Mouse (Mus musculus): ENCODE data around the gene 2310022A10Rik. TPM values are rescaled to one million over a fixed set of nuclear protein-coding genes. Genes with fewer than 3 reads are reported as not detected.

The 2310022A10Rik gene
- polyA plus RNA-seq, 1 experiment from 2014 or later = 22.5 TPM

GRCm38 (mm10) chr7:27520599-27520998 is 32.4 kb upstream of the 2310022A10Rik start:
- H3K4me3 ChIP-seq (ENCODE audit: low read depth, low read length) = no peak overlapping the region
- no peaks in the 10 kb centered on the region for H3K27me3 ChIP-seq (ENCODE audit: control insufficient read depth, insufficient read depth, low read length)
- WGBS (ENCODE audit: insufficient replicate concordance) = 68% methylated on average over 1 of the region's 1 CpGs
- ATAC-seq (replicated peaks; ENCODE audit: insufficient number of reproducible peaks, low FRiP score, low TSS enrichment) = no peak
- 0 out of 2 replicates have a peak, but pooled peaks cover 3% of the 10 kb centered on the region for H3K4me1 ChIP-seq (ENCODE audit: control insufficient read depth, insufficient read depth, low read length)
- H3K9ac ChIP-seq (ENCODE audit: low read depth, low read length) = no peak overlapping the region
- H3K9me3 ChIP-seq (replicated peaks; ENCODE audit: control insufficient read depth, low read length) = no peaks in the 10 kb centered on the region
- no peaks in the 10 kb centered on the region for H3K36me3 ChIP-seq (ENCODE audit: control insufficient read depth, insufficient read depth, low read length)
- H3K4me2 ChIP-seq = no peak overlapping the region
- H3K27ac ChIP-seq (ENCODE audit: low read depth, low read length) = no peak overlapping the region

GRCm38 (mm10) chr7:27522967-27523366 is 30.1 kb upstream of the 2310022A10Rik start, which contains the start of gene Hipk4:
TSS of gene Hipk4 (plus strand) at chr7:27523267.
- H3K27me3 ChIP-seq (ENCODE audit: control insufficient read depth, insufficient read depth, low read length) = no peaks in the 10 kb centered on the region
- no peak within 1 kb of the TSS for H3K4me2 ChIP-seq
- no peaks in the 10 kb centered on the region for H3K9me3 ChIP-seq (replicated peaks; ENCODE audit: control insufficient read depth, low read length)
- H3K4me3 ChIP-seq (ENCODE audit: low read depth, low read length) = no peak within 1 kb of the TSS
- peaks cover 7% of the 10 kb centered on the region; the same call in 1 of the 2 replicates for H3K4me1 ChIP-seq (ENCODE audit: control insufficient read depth, insufficient read depth, low read length)
- H3K9ac ChIP-seq (ENCODE audit: low read depth, low read length) = no peak within 1 kb of the TSS
- H3K27ac ChIP-seq (ENCODE audit: low read depth, low read length) = no peak within 1 kb of the TSS
- H3K36me3 ChIP-seq (ENCODE audit: control insufficient read depth, insufficient read depth, low read length) = no peaks in the 10 kb centered on the region
- 45% methylated on average over 5 of the region's 5 CpGs for WGBS (ENCODE audit: insufficient replicate concordance)
- no peak for ATAC-seq (replicated peaks; ENCODE audit: insufficient number of reproducible peaks, low FRiP score, low TSS enrichment)

GRCm38 (mm10) chr7:27523805-27524204 is 29.2 kb upstream of the 2310022A10Rik start:
- Histone ChIP-seq H3K4me2 (no peak overlapping the region), H3K27ac (ENCODE audit: low read depth, low read length) (no peak overlapping the region), H3K27me3 (ENCODE audit: control insufficient read depth, insufficient read depth, low read length) (no peaks in the 10 kb centered on the region), H3K9ac (ENCODE audit: low read depth, low read length) (no peak overlapping the region), H3K9me3 (replicated peaks; ENCODE audit: control insufficient read depth, low read length) (no peaks in the 10 kb centered on the region), H3K4me3 (ENCODE audit: low read depth, low read length) (no peak overlapping the region), H3K36me3 (ENCODE audit: control insufficient read depth, insufficient read depth, low read length) (no peaks in the 10 kb centered on the region), H3K4me1 (ENCODE audit: control insufficient read depth, insufficient read depth, low read length) (peaks cover 7% of the 10 kb centered on the region; the same call in 1 of the 2 replicates)
- ATAC-seq (replicated peaks; ENCODE audit: insufficient number of reproducible peaks, low FRiP score, low TSS enrichment) = no peak
- WGBS (ENCODE audit: insufficient replicate concordance) = 90% methylated on average over 13 of the region's 13 CpGs

GRCm38 (mm10) chr7:27526039-27526827 is 26.8 kb upstream of the 2310022A10Rik start:
- peaks cover 7% of the 10 kb centered on the region; the same call in 1 of the 2 replicates for H3K4me1 ChIP-seq (ENCODE audit: control insufficient read depth, insufficient read depth, low read length)
- peak overlapping the region; percentile 30; the same call in 1 of the 2 replicates for H3K9ac ChIP-seq (ENCODE audit: low read depth, low read length)
- no peak overlapping the region for H3K4me3 ChIP-seq (ENCODE audit: low read depth, low read length)
- H3K4me2 ChIP-seq = no peak overlapping the region
- peaks cover 3% of the 10 kb centered on the region; the same call in 1 of the 2 replicates for H3K36me3 ChIP-seq (ENCODE audit: control insufficient read depth, insufficient read depth, low read length)
- 22% methylated on average over 10 of the region's 10 CpGs for WGBS (ENCODE audit: insufficient replicate concordance)
- 0 out of 2 replicates have a peak, but pooled peaks have one; percentile 32 for ATAC-seq (replicated peaks; ENCODE audit: insufficient number of reproducible peaks, low FRiP score, low TSS enrichment)
- H3K9me3 ChIP-seq (replicated peaks; ENCODE audit: control insufficient read depth, low read length) = no peaks in the 10 kb centered on the region
- no peak overlapping the region for H3K27ac ChIP-seq (ENCODE audit: low read depth, low read length)
- no peaks in the 10 kb centered on the region for H3K27me3 ChIP-seq (ENCODE audit: control insufficient read depth, insufficient read depth, low read length)

- Histone ChIP-seq H3K27ac (ENCODE audit: low read depth, low read length) (no peak overlapping the region), H3K4me3 (ENCODE audit: low read depth, low read length) (no peak overlapping the region), H3K27me3 (ENCODE audit: control insufficient read depth, insufficient read depth, low read length) (no peaks in the 10 kb centered on the region), H3K4me2 (no peak overlapping the region), H3K9ac (ENCODE audit: low read depth, low read length) (no peak overlapping the region), H3K9me3 (replicated peaks; ENCODE audit: control insufficient read depth, low read length) (no peaks in the 10 kb centered on the region), H3K4me1 (ENCODE audit: control insufficient read depth, insufficient read depth, low read length) (peaks cover 4% of the 10 kb centered on the region; the same call in 1 of the 2 replicates), H3K36me3 (ENCODE audit: control insufficient read depth, insufficient read depth, low read length) (peaks cover 8% of the 10 kb centered on the region; the same call in 1 of the 2 replicates)
- WGBS (ENCODE audit: insufficient replicate concordance) = 78% methylated on average over 21 of the region's 21 CpGs
- no peak for ATAC-seq (replicated peaks; ENCODE audit: insufficient number of reproducible peaks, low FRiP score, low TSS enrichment)
Observed at GRCm38 (mm10) chr7:27529070-27529469, 24.0 kb upstream of the 2310022A10Rik start.

GRCm38 (mm10) chr7:27530937-27531336 is 22.1 kb upstream of the 2310022A10Rik start:
- 79% methylated on average over 3 of the region's 3 CpGs for WGBS (ENCODE audit: insufficient replicate concordance)
- ATAC-seq (replicated peaks; ENCODE audit: insufficient number of reproducible peaks, low FRiP score, low TSS enrichment) = no peak
- peaks cover 8% of the 10 kb centered on the region for H3K36me3 ChIP-seq (ENCODE audit: control insufficient read depth, insufficient read depth, low read length)

GRCm38 (mm10) chr7:27531707-27532106 is 21.3 kb upstream of the 2310022A10Rik start:
- Histone ChIP-seq H3K4me3 (ENCODE audit: low read depth, low read length) (no peak overlapping the region), H3K4me2 (no peak overlapping the region), H3K27ac (ENCODE audit: low read depth, low read length) (no peak overlapping the region), H3K9me3 (replicated peaks; ENCODE audit: control insufficient read depth, low read length) (no peaks in the 10 kb centered on the region), H3K36me3 (ENCODE audit: control insufficient read depth, insufficient read depth, low read length) (peaks cover 8% of the 10 kb centered on the region), H3K4me1 (ENCODE audit: control insufficient read depth, insufficient read depth, low read length) (peaks cover 4% of the 10 kb centered on the region), H3K9ac (ENCODE audit: low read depth, low read length) (no peak overlapping the region), H3K27me3 (ENCODE audit: control insufficient read depth, insufficient read depth, low read length) (no peaks in the 10 kb centered on the region)
- WGBS (ENCODE audit: insufficient replicate concordance) = 84% methylated on average over 10 of the region's 10 CpGs
- no peak for ATAC-seq (replicated peaks; ENCODE audit: insufficient number of reproducible peaks, low FRiP score, low TSS enrichment)

More at GRCm38 (mm10) chr7:27530937-27531336, 22.1 kb upstream of the 2310022A10Rik start:
- Histone ChIP-seq H3K4me2 (no peak overlapping the region), H3K27ac (ENCODE audit: low read depth, low read length) (no peak overlapping the region), H3K27me3 (ENCODE audit: control insufficient read depth, insufficient read depth, low read length) (no peaks in the 10 kb centered on the region), H3K9me3 (replicated peaks; ENCODE audit: control insufficient read depth, low read length) (no peaks in the 10 kb centered on the region), H3K4me1 (ENCODE audit: control insufficient read depth, insufficient read depth, low read length) (peaks cover 8% of the 10 kb centered on the region), H3K9ac (ENCODE audit: low read depth, low read length) (no peak overlapping the region), H3K4me3 (ENCODE audit: low read depth, low read length) (no peak overlapping the region)

- no peaks in the 10 kb centered on the region for H3K27me3 ChIP-seq (ENCODE audit: control insufficient read depth, insufficient read depth, low read length)
- no peak overlapping the region for H3K27ac ChIP-seq (ENCODE audit: low read depth, low read length)
- no peak overlapping the region for H3K9ac ChIP-seq (ENCODE audit: low read depth, low read length)
- ATAC-seq (replicated peaks; ENCODE audit: insufficient number of reproducible peaks, low FRiP score, low TSS enrichment) = no peak
- H3K9me3 ChIP-seq (replicated peaks; ENCODE audit: control insufficient read depth, low read length) = no peaks in the 10 kb centered on the region
- no peak overlapping the region for H3K4me3 ChIP-seq (ENCODE audit: low read depth, low read length)
- no peak overlapping the region for H3K4me2 ChIP-seq
- peaks cover 8% of the 10 kb centered on the region for H3K36me3 ChIP-seq (ENCODE audit: control insufficient read depth, insufficient read depth, low read length)
- 83% methylated on average over 9 of the region's 9 CpGs for WGBS (ENCODE audit: insufficient replicate concordance)
- H3K4me1 ChIP-seq (ENCODE audit: control insufficient read depth, insufficient read depth, low read length) = peaks cover 4% of the 10 kb centered on the region
Observed at GRCm38 (mm10) chr7:27532480-27533050, 20.5 kb upstream of the 2310022A10Rik start.

Measured in heart, embryonic 11.5 days (tissue).